Mouse (Mus musculus): ENCODE data around the gene Mylpf.

- no peak for TF ChIP-seq MYOD1 (IDR thresholded peaks at IDR 0.05; ENCODE audit: control insufficient read depth, insufficient read length, low read depth)
- no peak for TF ChIP-seq CTCF (IDR thresholded peaks at IDR 0.05; ENCODE audit: control insufficient read depth, insufficient read depth, insufficient read length)
- no peak for TF ChIP-seq CEBPB (IDR thresholded peaks at IDR 0.05; ENCODE audit: low read depth)
These were observed 42.8 kb upstream of the Mylpf start for GRCm38 (mm10) chr7:127165607-127166493.

Data from C2C12 (cell line).